Mouse (Mus musculus): ENCODE measurements around the gene Ccdc9b.

The Ccdc9b gene

GRCm38 (mm10) chr2:118775846-118776245 is 13.4 kb upstream of the Ccdc9b start:
- DNase-seq: peak; percentile 90

- peak; percentile 76 for DNase-seq
Observed at GRCm38 (mm10) chr2:118775396-118775795, 12.9 kb upstream of the Ccdc9b start.

- DNase-seq: no peak
Observed at GRCm38 (mm10) chr2:118774536-118774935, 12.1 kb upstream of the Ccdc9b start.

- no peak for DNase-seq
Observed at GRCm38 (mm10) chr2:118772158-118772874, 9.9 kb upstream of the Ccdc9b start, which contains the start of gene Phgr1. Gene Phgr1 (plus strand): TSS chr2:118772769.

GRCm38 (mm10) chr2:118766041-118767033 is 3.9 kb upstream of the Ccdc9b start:
- DNase-seq: no peak

- peak; percentile 54 for DNase-seq
Observed at GRCm38 (mm10) chr2:118764875-118765274, 2.4 kb upstream of the Ccdc9b start.

GRCm38 (mm10) chr2:118764094-118764831 is 1.8 kb upstream of the Ccdc9b start:
- DNase-seq: peak; percentile 77

- peak; percentile 60 for DNase-seq
Observed at GRCm38 (mm10) chr2:118763469-118763868, 1.0 kb upstream of the Ccdc9b start.

- DNase-seq: no peak
Observed at GRCm38 (mm10) chr2:118762784-118763148, 305 bp upstream of the Ccdc9b start.

- peak; percentile 57 for DNase-seq
Observed at GRCm38 (mm10) chr2:118761358-118761757, 1.1 kb downstream of the Ccdc9b start.

- DNase-seq: peak; percentile 59
Observed at GRCm38 (mm10) chr2:118760311-118761025, 2.0 kb downstream of the Ccdc9b start.

GRCm38 (mm10) chr2:118759828-118760227 is 2.6 kb downstream of the Ccdc9b start:
- peak; percentile 68 for DNase-seq

- peak; percentile 11 for DNase-seq
Observed at GRCm38 (mm10) chr2:118756103-118756502, 6.4 kb downstream of the Ccdc9b start.

GRCm38 (mm10) chr2:118755407-118755806 is 7.1 kb downstream of the Ccdc9b start:
- DNase-seq: no peak

GRCm38 (mm10) chr2:118754143-118754542 is 8.3 kb downstream of the Ccdc9b start:
- DNase-seq: no peak

GRCm38 (mm10) chr2:118752792-118753108 is 9.7 kb downstream of the Ccdc9b start:
- no peak for DNase-seq

GRCm38 (mm10) chr2:118751896-118752791 is 10.3 kb downstream of the Ccdc9b start:
- DNase-seq: no peak

GRCm38 (mm10) chr2:118750476-118750875 is 12.0 kb downstream of the Ccdc9b start:
- no peak for DNase-seq

GRCm38 (mm10) chr2:118749341-118749884 is 13.0 kb downstream of the Ccdc9b start:
- no peak for DNase-seq

GRCm38 (mm10) chr2:118747301-118747960 is 15.0 kb downstream of the Ccdc9b start:
- no peak for DNase-seq
